In the genomic region with DNA sequence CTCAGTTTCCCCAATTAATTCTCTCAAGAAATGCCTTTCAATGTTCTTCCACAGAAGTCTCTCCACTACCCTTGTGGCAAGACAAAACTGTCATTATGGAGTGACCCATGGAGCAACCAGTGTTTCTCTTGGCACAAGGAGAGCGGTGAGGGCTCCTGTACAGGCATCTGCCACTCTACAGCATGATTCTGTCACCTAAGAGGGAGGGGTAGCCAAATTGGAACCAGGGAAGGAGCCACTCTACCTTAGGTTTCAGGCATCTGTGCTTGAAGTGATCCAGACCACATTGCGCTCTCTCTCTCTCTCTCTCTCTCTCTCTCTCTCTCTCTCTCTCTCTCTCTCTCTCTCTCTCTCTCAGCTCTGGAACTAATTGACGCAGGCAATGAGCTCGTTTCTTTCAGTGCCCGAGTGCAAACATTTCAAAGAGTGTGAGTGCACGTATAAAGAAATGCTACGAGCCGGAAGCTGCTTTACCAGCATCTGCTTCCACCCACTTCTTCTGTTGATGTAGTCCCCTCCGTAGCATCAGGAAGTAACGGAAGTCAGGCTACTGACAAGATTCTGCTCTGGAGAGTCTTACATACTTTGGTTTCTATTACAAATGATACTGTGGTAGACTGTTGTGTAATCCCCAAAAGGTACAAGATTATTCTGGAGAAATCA, we compare ENCODE assay signal across 16 mouse cellular contexts. TPM values are rescaled to one million over a fixed set of nuclear protein-coding genes. Genes with fewer than 3 reads are reported as not detected.
DNase-seq lines count a peak whose midpoint lies in the region; ATAC-seq and TF ChIP-seq lines count a peak whose summit lies in the region.
"Had no signal": no experiment of that assay in that cellular context is flagged by ENCODE, and none has a peak within 500 bp of the region (broad histone marks: within the 10 kb centered on the region; RNA-seq: fewer than 3 reads in every experiment).

No protein-coding gene starts in this region.

- ATAC-seq in liver, embryonic 12.5 days = no peak
- peak; percentile 71 to 82 for ATAC-seq in hematopoietic stem cell, adult 5-6 weeks (replicated peaks in 1 of 2; ENCODE audit: insufficient read depth in 1 of 2, low FRiP score in 2 of 2, low TSS enrichment in 1 of 2, low read depth in 1 of 2, poor library complexity in 2 of 2, severe bottlenecking in 2 of 2)
- peak; percentile 59 for ATAC-seq in megakaryocyte progenitor cell, adult 5-6 weeks (replicated peaks; ENCODE audit: poor library complexity)
- ATAC-seq: lung, postnatal 0 days; midbrain, embryonic 15.5 days had no signal

- WGBS in liver, embryonic 12.5 days (ENCODE audit: insufficient replicate concordance) = 39% methylated on average over 10 of the region's 10 CpGs
- WGBS in kidney, adult 2 months = 60% methylated on average over 10 of the region's 10 CpGs

- no peak overlapping the region for H3K4me3 ChIP-seq in liver, embryonic 12.5 days
- H3K4me3 ChIP-seq in kidney, adult 2 months (ENCODE audit: insufficient read depth, low read depth, low read length) = no peak overlapping the region
- H3K4me3 ChIP-seq: heart, embryonic 15.5 days; midbrain, embryonic 15.5 days had no signal

- H3K4me2 ChIP-seq in liver, embryonic 12.5 days = 0 out of 2 replicates have a peak overlapping the region, but pooled peaks have one; percentile 8
- H3K4me2 ChIP-seq: heart, embryonic 15.5 days; midbrain, embryonic 15.5 days had no signal

- H3K4me1 ChIP-seq in liver, embryonic 12.5 days = 0 out of 2 replicates have a peak, but pooled peaks cover 6% of the 10 kb centered on the region
- no peaks in the 10 kb centered on the region for H3K4me1 ChIP-seq in kidney, adult 2 months (ENCODE audit: control insufficient read depth, insufficient read depth, low read length)
- H3K4me1 ChIP-seq: heart, embryonic 15.5 days had no signal

- H3K9ac ChIP-seq in liver, embryonic 12.5 days = no peak overlapping the region
- H3K9ac ChIP-seq: heart, embryonic 15.5 days; midbrain, embryonic 15.5 days had no signal

- TF ChIP-seq CTCF in kidney, adult 2 months (conservative IDR thresholded peaks at IDR 0.05; ENCODE audit: insufficient read depth, insufficient read length, low read depth, low read length) = no peak

- no peak for TF ChIP-seq POLR2A in kidney, adult 2 months (IDR thresholded peaks at IDR 0.05; ENCODE audit: low read depth, low read length)

- H3K9me3 ChIP-seq in liver, embryonic 12.5 days (replicated peaks) = no peaks in the 10 kb centered on the region
- H3K9me3 ChIP-seq: heart, embryonic 15.5 days; midbrain, embryonic 15.5 days had no signal

- no peak for DNase-seq in liver
- peak; percentile 51 for DNase-seq in thymus, postnatal 25 days
- no peak for DNase-seq in kidney, adult 2 months
- DNase-seq in MN1 (ENCODE audit: low spot score) = no peak
- no peak for DNase-seq in heart, postnatal 4 days
- DNase-seq: adrenal gland, adult 2 months; cerebellum, adult 11-12 months; gastrocnemius, postnatal 25 days; kidney, postnatal 36 days; right cerebral cortex, postnatal 25 days had no signal

- no peaks in the 10 kb centered on the region; the same call in 1 of the 2 replicates for H3K27me3 ChIP-seq in liver, embryonic 12.5 days (replicated peaks)
- no peaks in the 10 kb centered on the region for H3K27me3 ChIP-seq in kidney, adult 2 months (replicated peaks; ENCODE audit: control insufficient read depth, insufficient read depth, low read length)
- H3K27me3 ChIP-seq: heart, embryonic 15.5 days had no signal

- H3K27ac ChIP-seq in liver, embryonic 12.5 days = no peak overlapping the region
- no peak overlapping the region for H3K27ac ChIP-seq in kidney, adult 2 months (ENCODE audit: insufficient read depth, low read depth, low read length)
- H3K27ac ChIP-seq: heart, embryonic 15.5 days; midbrain, embryonic 15.5 days had no signal

- no peaks in the 10 kb centered on the region for H3K36me3 ChIP-seq in liver, embryonic 12.5 days
- H3K36me3 ChIP-seq in kidney, adult 2 months (ENCODE audit: control insufficient read depth, insufficient read depth, low read length) = no peaks in the 10 kb centered on the region
- H3K36me3 ChIP-seq: heart, embryonic 15.5 days; midbrain, embryonic 15.5 days had no signal

RNA-seq across cellular contexts. Expression of a gene that starts 4.7 kb away (rescaled TPM):
- polyA plus RNA-seq in liver, embryonic 12.5 days (2016; fragmentation: Nextera tagmentation; extraction: Ambion mirVana) = 4.0 and 4.5 TPM in 2 replicates
- total RNA-seq in hematopoietic stem cell, adult 5-6 weeks (2017) = 184 and 206 TPM in 2 replicates
- total RNA-seq in megakaryocyte progenitor cell, adult 5-6 weeks (2015) = 251 and 266 TPM in 2 replicates
- 190 and 197 TPM in 2 replicates for total RNA-seq in megakaryocyte progenitor cell, adult 5-6 weeks (2017)
- polyA plus RNA-seq in kidney, adult 2 months (2012; rRNA removed) = 0.94 and 1.6 TPM in 2 replicates
- total RNA-seq in heart, postnatal 4 days (2021) = 1 to 10 TPM; 4.7 to 4.9 TPM

Comparison
In these comparisons a context has a peak if more than half of its experiments do, and no peak if none do; other contexts are left out.
1. RNA of a gene that starts 4.7 kb away (total RNA-seq): 190 to 266 TPM in megakaryocyte progenitor cell, adult 5-6 weeks and 184 to 206 TPM in hematopoietic stem cell, adult 5-6 weeks; 4.7 to 4.9 TPM in heart, postnatal 4 days; every median in the first group is over 10 times any median in the second.